Mouse (Mus musculus): Measurements from ENCODE around the gene Clk2. TPM values are rescaled to one million over a fixed set of nuclear protein-coding genes. Genes with fewer than 3 reads are reported as not detected.

Gene Clk2
- total RNA-seq (2021), result 10 to 100 TPM; 15.0 to 16.5 TPM
- long read RNA-seq, experiment 1, transcript Clk2-203 (13 exons, 2,112 nt), result major isoform, 8 of 21 reads
- long read RNA-seq, experiment 1, partial matches to known transcripts, result 5 of 21 reads
- long read RNA-seq, experiment 1, other reads (novel, unspliced or antisense), result 4 of 21 reads
- long read RNA-seq, experiment 2, transcript Clk2-203 (13 exons, 2,112 nt), result major isoform, 5 of 27 reads
- long read RNA-seq, experiment 2, partial matches to known transcripts, result 9 of 27 reads
- long read RNA-seq, experiment 2, other reads (novel, unspliced or antisense), result 9 of 27 reads

- intact Hi-C loops (cut with DNase I), result no loop called here
- peak; percentile 89 to 91 for DNase-seq
Measured at GRCm38 (mm10) chr3:89164506-89165267, at the start of gene Clk2. Gene Clk2, plus strand, starts transcription at chr3:89164795.

- DNase-seq, result no peak
- intact Hi-C loops (cut with DNase I), result loop anchor here (5.0 kb wide), 1 partner anchor 42 kb away; no protein-coding TSS in a partner anchor
Measured at GRCm38 (mm10) chr3:89115522-89115921, 49.1 kb upstream of the Clk2 start.

GRCm38 (mm10) chr3:89123313-89123712 lies 41.3 kb upstream of the Clk2 start:
- intact Hi-C loops (cut with DNase I), result no loop called here
- DNase-seq, result peak in 1 of 2 experiments; percentile 28

- intact Hi-C loops (cut with DNase I), result no loop called here
- no peak for DNase-seq
Measured at GRCm38 (mm10) chr3:89124241-89124640, 40.4 kb upstream of the Clk2 start.

- no peak for DNase-seq
Measured at GRCm38 (mm10) chr3:89125981-89126380, 38.6 kb upstream of the Clk2 start.

GRCm38 (mm10) chr3:89129908-89130307 lies 34.7 kb upstream of the Clk2 start:
- intact Hi-C loops (cut with DNase I), result no loop called here
- DNase-seq, result no peak

More at GRCm38 (mm10) chr3:89125981-89126380, 38.6 kb upstream of the Clk2 start:
- intact Hi-C loops (cut with DNase I), result no loop called here

GRCm38 (mm10) chr3:89131816-89132215 lies 32.8 kb upstream of the Clk2 start:
- intact Hi-C loops (cut with DNase I), result no loop called here
- DNase-seq, result no peak

GRCm38 (mm10) chr3:89132285-89133062 lies 32.1 kb upstream of the Clk2 start:
- DNase-seq, result no peak
- intact Hi-C loops (cut with DNase I), result no loop called here

GRCm38 (mm10) chr3:89133063-89133450 lies 31.5 kb upstream of the Clk2 start:
- no peak for DNase-seq
- intact Hi-C loops (cut with DNase I), result no loop called here

- intact Hi-C loops (cut with DNase I), result no loop called here
- no peak for DNase-seq
Measured at GRCm38 (mm10) chr3:89133752-89134151, 30.8 kb upstream of the Clk2 start.

GRCm38 (mm10) chr3:89135958-89136357 lies 28.6 kb upstream of the Clk2 start, which contains the start of gene Pklr:
Gene Pklr, plus strand, starts transcription at chr3:89136142.
- intact Hi-C loops (cut with DNase I), result no loop called here
- no peak for DNase-seq

GRCm38 (mm10) chr3:89136365-89136764 lies 28.2 kb upstream of the Clk2 start:
- no peak for DNase-seq
- intact Hi-C loops (cut with DNase I), result no loop called here

- intact Hi-C loops (cut with DNase I), result no loop called here
- no peak for DNase-seq
Measured at GRCm38 (mm10) chr3:89144821-89145220, 19.8 kb upstream of the Clk2 start.

- intact Hi-C loops (cut with DNase I), result no loop called here
- DNase-seq, result no peak
Measured at GRCm38 (mm10) chr3:89145566-89145965, 19.0 kb upstream of the Clk2 start.

GRCm38 (mm10) chr3:89147101-89147978 lies 17.3 kb upstream of the Clk2 start:
- DNase-seq, result no peak
- intact Hi-C loops (cut with DNase I), result no loop called here

GRCm38 (mm10) chr3:89147979-89148311 lies 16.6 kb upstream of the Clk2 start:
- intact Hi-C loops (cut with DNase I), result no loop called here

GRCm38 (mm10) chr3:89148567-89148966 lies 16.0 kb upstream of the Clk2 start:
- no peak for DNase-seq
- intact Hi-C loops (cut with DNase I), result no loop called here

More at GRCm38 (mm10) chr3:89147979-89148311, 16.6 kb upstream of the Clk2 start:
- DNase-seq, result no peak

GRCm38 (mm10) chr3:89152084-89152835 lies 12.3 kb upstream of the Clk2 start:
- no peak for DNase-seq
- intact Hi-C loops (cut with DNase I), result no loop called here

- intact Hi-C loops (cut with DNase I), result loop anchor here (5.0 kb wide), 2 partner anchors 40 to 60 kb away; no protein-coding TSS in a partner anchor
- no peak for DNase-seq
Measured at GRCm38 (mm10) chr3:89156951-89157350, 7.6 kb upstream of the Clk2 start.
